Mouse (Mus musculus) 3134 (cell line): ENCODE results near the gene Il10ra.

Experiments
- DNase-seq: peaks from one replicate; pipeline ENCODE4 v3.0.0-alpha.2; 2011; ENCODE audit warnings: low spot score; ENCODE audit not compliant: insufficient read length; ENCODE audit errors: extremely low read depth

The Il10ra gene

DNA sequence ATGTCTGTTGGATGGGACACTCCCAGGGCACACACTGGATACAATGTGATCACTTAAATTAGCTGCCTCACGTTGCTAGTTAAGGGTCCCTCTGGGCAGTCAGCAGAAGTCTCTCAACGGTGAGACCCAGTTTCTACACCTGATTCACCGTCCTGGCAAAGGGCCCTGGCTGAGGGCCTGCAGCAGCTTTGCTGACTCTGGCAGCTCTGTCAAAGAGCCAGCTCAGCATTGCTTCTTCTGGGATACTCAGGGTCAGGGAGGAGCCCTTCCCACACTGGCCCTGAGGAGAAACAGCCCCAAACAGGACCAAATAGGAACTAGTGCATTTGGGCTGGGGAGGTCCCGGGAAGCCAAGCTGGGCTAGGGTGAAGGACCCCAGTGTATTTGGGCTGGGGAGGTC lies 7.5 kb downstream of the Il10ra start:
- DNase-seq, result no peak

DNA sequence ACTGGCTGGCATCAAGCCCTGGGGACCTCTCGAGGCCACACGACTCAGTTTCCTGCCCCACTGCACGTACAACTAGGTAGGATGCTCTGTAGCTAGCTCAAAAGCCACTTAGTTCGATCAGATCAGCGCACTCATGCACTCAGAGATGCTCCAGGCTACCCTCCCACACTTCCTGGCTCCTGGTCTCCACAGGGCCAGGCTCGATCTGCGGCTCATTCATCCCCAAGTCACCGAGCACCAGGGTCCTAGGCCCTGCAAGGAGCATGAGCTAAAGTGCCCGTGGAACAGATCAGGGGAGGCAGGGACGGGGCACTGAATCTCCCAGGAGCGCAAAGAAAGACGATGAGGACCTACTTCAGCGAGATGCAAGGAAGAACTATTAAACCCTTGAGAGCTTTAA lies 9.9 kb downstream of the Il10ra start:
- DNase-seq, result no peak

DNA sequence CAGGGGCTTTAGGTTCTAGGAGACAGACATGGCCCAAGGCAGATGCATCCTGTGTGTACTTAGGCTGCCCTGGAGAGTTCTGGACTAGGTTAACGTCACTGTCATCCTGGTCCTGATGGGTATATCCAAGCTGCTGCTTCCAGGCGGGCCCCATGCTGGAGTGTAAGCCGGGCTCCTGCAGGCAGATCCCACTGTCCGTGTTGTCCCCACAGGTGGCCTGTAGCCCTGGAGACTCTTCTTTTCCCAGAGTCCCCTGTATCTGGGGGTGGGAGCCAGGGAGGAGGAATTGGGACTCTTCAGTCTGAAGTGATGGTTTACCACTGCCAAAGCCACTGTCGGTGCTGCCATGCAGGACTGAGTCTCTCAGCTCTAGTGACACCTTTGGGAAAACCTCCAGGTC lies 13.0 kb downstream of the Il10ra start:
- DNase-seq, result no peak

DNA sequence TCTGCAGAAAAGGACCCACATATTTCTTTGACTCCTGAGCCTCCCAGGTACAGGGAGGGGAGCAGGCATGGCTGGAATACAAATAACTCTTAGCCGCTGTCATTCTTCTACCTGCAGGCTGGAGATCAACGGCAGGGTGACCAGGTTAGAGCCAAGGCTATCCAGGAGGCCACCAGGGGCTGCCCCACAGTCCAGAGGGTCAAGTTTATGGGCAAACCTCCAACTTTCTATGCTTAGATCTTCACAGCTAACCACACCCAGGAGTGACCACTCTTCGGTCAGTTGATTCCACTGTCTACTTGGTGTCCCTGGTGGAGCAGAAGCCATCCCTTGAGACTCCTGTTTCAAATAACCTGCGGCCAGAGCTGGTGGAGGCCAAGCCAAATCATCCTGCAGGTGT lies 13.5 kb downstream of the Il10ra start:
- no peak for DNase-seq

DNA sequence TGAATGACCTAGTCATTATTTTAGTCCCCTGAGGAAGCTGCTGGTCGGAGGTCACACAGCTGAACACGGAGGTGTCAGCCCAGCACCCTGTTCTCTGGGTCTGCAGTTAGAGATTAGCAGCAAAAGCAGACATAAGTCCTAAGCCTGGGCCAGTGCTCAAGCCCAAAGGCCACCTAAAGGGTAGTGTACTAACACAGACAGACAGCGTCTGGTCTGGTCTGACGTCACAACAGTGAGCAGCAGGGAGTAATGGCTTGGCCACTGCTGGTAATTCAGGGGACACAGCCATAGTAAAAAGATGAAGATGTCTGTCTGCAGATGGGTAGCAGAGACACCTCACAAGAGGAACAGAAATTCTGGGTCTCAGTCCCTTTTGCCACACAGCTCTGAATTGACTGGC lies 14.3 kb downstream of the Il10ra start:
- no peak for DNase-seq

DNA sequence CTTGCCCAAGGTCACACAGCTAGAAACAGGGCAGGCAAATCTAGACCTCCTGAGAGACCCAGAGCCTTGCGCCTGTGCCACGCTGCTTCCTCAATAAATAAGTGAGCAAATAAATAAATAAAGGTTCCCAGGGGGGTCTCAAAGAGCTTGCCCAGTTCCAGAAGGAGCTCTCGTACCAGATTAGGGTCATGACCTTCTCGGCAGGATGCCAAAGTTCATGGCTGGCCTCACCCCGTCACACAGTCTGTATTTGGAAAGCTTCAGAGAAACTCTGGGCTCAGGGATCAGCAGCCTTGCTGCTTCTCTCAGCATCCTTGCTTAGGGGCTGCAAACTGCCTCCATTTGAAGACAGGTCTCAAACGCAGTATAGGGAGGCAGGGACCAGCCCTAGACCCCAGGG lies 14.9 kb downstream of the Il10ra start:
- no peak for DNase-seq

DNA sequence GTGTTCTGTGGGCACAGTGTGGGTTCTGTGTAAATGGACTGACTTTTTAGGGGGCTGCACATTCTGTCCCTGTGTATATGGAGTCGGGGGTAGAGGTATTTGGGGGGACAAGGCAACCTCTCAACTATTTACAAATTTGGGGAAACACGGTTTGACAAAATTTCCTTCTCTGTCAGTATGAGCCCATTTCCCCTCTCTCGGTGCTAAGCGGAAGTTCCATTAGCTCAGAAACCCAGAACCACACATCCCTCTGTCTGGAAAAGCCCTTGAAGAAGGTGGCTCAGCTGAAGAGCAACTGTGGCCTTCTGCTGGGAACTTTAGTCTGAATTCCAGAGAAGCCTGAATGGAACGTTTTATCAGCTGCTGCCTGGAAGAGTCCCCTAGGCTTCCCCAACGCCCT lies 16.6 kb downstream of the Il10ra start:
- DNase-seq, result no peak

DNA sequence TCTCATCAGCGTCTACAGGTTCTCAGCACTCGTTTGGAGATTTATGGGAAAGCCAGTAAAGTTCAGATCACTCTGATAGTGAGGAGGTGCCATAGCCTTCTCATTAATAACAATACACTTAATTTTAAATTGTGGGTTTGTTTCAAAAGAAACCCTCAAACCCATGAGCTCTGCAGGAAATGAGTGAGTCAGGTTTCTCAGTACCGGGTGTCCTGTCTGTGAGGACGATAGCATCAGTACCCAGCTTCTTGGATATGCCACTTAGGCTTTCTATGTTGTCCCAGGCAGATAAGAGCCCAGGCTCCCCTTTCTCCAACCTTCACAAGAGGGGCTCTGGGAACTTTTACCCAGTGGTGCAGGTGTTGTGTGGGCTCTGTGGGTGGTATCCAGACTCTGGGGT lies 17.0 kb downstream of the Il10ra start:
- no peak for DNase-seq

DNA sequence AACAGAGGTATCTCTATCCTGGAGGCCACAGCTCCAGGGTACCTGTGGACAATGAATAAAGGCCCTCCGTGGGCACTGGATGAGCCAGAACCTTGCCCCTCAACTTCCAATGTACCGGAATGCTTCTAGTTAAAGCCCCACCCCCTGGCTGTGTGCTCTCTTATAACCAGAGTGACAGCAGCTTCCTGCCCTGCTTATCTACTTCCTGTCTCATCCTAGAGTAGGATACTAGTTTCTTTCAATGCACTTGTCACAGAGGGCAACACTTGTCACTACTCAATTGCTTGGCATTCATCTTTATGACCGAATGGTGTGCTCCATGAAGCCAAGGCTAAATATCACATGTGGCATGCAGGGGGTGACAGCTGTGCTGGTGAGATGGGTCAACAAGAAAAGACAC lies 17.7 kb downstream of the Il10ra start:
- no peak for DNase-seq

DNA sequence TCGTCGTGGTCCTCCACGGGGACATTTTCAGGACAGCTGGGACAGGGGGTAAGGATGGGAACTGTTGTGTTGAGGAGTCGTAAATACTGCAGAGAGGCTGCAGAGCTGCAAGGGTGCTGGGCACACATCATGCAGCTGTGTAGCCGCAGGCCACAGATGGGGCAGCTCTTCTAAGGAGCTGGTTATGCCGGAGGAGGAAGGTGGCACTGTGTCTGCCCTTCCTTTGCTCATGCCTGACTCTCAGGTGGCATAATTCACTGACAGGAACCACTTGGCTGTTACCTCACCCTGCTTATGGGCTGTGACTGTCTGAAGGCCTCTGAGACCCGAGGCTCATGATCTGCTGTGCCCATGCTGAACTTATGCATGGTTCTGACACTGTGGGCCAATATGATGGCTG lies 18.6 kb downstream of the Il10ra start:
- no peak for DNase-seq

DNA sequence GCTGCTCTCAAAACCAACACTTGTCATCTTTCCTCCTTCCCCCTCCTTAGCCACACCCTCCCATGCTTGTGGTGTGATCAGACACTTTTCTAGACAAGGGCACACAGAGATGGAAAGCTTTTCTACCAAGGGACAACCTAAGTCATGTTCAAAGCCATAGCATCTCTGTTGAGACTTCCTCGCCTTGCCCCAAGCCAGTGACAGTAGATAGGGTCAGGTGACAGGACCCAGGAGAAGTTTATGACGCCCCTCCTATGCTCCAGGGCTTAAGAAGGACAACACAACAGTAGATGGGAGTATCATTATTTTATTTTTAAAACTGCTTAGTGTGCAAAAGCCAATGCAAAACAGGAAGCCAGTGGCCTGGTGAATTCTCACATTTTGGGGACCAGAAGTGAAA lies 21.4 kb downstream of the Il10ra start:
- no peak for DNase-seq

DNA sequence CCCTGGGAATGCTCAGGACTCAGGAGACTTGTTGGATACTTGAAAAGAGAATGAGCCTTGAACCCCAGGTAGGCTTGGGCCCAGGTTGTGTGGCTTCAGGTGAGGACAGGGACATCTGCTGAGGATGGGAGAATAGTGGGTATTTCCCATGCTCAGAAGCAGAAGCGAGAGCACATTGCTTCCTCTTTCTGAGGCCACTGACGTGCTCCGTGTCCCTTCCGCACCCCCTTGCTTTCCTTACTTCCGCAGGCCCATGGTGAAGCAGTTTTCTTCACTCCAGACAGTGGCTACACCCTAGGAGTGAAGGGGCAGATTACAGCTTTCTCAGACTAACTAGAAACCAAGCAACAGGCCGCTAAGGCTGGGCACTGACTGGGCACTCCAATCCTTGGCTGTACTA lies 22.9 kb downstream of the Il10ra start:
- DNase-seq, result no peak

DNA sequence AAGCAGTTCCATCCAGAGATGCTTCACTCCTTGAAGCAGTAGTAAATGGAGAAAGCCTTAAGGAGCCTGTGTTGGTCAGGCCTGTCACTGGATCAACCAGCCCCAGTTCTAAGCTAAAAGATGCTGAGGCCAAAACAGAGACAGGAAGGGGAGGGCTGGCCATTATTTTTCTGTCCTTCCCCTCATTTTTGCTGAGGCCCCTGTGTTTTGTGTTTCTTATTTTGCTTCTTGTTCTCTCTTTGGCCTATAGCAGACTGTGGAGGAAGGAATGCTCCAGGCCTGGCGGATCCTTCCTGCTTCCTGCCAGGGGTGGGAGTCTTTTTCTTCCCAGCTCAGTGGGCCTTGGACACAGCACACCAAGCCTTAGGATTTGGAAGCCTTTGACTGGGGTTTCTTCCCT lies 23.5 kb downstream of the Il10ra start:
- DNase-seq, result no peak

DNA sequence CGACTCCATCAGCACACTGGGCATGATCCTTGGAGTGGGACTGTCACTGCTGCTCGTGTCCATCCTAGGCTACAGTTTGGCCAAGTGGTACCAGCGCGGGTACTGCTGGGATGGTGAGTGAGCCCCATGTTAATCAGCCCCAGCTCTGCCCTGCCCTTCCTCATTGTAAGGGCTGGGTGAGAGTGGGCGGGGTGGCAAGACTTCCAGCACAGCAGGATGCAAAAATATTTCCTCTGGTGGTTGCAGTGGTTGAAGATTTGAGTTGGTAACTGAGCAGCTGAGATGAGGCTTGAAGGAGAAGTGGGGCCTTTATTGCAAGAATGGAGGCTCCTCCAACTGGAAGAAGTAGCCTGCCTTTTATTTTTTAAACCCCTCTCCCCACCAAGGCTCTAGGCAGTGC lies 27.6 kb downstream of the Il10ra start:
- no peak for DNase-seq

DNA sequence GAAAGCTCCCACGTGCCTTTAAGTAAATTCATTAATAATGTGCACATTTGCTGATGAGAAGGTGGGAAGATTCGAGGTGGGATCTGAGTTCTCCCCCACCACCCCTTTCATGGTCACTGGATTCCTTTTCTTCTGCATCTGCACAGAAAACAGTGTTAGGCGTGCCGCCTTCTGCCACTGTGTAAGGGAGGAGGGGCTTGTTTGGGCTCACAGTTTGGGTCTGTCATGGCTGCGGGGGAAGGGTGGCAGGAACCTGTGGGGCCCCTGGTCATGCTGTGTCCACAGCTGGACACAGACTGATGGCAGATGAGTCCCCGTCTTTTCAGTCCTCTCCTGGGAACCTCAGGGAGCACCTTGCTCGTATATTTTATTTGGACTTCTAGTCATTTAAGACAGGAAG lies 32.2 kb downstream of the Il10ra start:
- DNase-seq, result no peak

DNA sequence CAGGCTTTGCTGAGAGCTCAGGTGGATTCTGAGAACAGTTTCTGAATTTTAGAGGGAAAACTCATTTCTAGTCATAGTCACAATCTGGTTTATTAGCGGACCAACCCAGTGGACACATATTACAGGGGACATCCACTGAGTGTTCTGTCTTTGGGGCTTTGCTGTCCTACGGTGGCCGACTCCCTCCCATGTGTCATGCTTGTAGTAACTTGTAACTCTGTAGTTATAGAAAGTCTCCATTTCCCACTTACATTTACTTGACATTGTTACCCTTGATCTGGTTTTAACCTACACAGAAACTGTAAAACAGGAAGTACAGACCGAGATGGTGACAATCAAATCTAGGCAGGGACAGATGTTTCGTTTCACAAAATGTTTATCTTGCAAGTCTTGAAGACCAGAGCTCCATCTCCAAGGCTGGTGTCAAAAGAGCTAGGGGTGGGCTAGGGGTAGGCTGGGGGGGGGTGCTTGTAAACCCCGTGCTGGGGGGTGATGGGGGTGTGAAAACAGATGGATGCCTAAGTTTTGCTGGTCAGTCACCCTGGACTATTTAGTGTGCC lies 33.2 kb downstream of the Il10ra start:
- no peak for DNase-seq

DNA sequence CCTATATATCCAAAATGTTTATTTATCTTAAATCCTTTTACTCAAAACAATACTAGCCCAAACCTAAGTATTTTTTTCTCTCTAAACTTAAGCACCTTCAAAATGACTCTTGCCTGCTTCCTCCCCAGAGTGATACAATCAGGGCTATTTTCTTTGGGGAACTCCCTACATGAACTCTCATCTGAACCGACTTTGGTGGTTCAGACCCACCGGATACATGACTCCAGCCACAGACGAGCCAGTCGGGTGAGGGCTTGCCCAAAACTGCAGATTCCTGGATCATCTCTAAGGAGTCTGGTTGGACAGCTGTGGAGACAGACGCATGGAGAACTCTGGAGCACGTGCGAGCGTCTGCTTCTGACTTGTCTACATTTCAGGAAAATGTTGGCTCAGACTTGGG lies 39.6 kb downstream of the Il10ra start:
- DNase-seq, result no peak

DNA sequence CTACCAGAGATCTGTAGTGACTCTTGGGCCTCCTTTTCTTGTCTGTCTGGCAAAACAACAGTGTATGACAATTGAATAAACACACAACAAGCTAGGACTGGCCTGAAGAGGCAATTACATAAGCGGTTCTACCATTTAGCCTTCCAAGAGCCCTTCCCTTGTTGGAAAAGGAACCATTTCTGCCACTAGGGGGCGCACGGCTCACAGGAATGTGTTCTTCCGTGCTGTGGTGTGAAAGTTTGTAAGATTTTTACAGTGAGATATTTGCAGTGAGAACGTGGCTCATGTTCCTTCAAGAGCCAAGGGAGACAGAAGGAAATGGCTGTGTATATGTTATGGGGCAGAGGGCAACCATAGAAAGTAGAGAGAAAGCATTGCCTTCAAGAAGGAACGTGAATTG lies 47.4 kb downstream of the Il10ra start:
- DNase-seq, result peak; percentile 10

DNA sequence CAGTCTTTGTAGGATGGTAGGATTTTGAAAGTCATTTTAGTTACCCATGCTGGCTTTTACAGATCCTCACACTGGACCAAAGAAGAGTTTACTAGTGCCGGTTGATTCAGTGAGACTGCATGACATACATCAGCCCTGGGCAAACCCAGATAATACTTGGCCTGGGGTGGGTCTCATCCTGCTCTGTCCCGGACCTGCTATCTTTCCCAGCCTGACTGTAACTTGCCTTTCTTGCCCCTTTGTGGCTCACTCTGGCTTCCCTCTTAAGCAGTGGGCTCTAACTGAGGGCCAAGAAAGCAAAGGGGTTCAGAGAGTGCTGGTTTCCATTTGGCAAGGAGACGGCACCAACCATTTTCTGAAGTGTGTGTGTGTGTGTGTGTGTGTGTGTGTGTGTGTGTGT lies 49.3 kb downstream of the Il10ra start:
- DNase-seq, result no peak

DNA sequence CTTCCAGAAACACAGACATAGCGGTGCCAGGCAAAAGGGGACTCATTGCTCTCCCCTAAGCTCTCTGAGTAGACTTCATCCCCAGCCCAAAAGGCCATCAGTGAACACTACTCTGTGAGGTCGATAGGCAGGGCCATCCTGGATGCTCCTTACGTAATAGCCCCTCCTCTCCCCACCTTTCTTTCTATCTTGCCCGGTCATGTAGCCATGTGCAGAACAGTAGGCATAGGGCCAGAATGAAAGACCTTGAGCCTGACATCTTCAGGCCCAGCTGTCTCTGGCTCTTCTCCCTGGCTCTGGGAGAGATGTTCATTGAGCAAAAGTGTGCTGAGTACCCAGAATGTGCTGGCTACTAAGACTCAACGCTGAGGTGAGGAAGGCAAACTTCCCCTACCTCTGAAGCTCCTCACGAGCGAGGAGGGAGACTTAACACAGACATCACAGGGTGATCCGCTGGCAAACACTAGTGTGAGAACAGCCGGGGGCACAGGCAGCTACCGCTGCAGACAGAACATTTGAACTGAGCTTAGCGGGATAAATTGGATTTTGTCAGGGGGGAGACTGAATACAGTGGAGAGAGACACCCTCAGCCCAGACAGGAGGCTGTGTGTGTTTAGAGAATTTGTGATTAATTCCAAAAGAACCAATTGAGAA lies 53.3 kb downstream of the Il10ra start:
- no peak for DNase-seq

DNA sequence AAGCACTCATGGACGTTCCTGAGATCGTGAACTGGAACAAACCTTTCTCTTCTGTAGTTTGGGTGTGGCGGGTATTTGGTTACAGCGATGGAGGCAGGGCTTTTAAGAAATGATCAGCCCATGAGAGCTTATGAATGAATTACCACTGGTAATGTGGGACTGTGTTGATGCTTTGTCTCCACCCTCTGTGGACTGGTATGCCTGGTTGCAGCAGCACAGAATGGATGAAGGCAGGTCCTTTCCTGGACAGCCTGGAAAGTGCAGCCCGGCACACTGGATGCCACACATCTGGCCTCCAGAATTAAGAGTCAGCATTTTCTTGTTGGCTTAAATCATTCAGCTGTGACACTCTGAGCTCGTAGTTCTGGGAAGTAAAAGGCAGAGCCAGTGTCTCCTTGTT lies 56.9 kb downstream of the Il10ra start:
- DNase-seq, result no peak

DNA sequence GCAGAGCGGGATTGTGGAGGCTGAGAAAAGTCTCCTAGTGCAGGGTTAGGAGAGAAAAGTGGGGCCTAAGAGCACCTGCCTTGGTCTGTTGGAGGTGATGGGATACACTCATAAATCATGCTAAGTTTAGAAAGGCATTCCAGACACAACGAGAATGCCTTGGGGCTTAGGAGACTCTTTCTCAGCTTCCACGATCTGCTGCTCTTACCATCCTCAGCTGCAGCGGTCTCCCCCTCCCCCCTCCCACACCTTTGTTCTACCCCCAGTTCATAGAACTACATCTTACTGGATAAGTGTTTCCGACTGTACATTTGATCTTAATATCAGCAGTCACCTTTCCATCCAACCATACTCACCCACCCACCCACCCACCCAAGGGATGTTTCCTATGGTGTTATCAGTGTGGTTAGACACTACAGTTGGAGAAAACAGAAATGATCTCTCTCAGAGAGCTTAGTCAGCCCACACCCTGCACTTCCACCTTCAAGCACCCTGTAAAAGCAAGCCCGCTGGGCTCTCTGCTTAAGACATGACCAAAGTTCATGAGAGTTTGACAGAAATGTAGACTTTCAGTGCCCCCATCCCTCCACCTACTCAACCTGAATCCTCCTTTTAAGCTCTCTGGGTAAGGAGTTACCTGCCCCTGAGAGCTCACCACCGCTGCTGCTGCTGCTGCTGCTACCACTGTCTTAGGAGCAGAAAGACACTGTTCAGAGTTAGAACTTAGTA lies 61.8 kb downstream of the Il10ra start:
- DNase-seq, result no peak
